Mouse (Mus musculus) spleen, postnatal 10 days (tissue): ENCODE results near the gene Asb15.

Source experiments
- DNase-seq, 2 experiments: peaks; one replicate each; pipeline ENCODE4 v3.0.0; 2021 to 2022; ENCODE audit warnings: low spot score in 2 of 2

Asb15 gene

GRCm38 (mm10) chr6:24564886-24565285 is 36.9 kb downstream of the Asb15 start:
- DNase-seq, result no peak

GRCm38 (mm10) chr6:24568963-24569362 is 41.0 kb downstream of the Asb15 start:
- DNase-seq, result no peak

- no peak for DNase-seq
Measured at GRCm38 (mm10) chr6:24569711-24570110, 41.8 kb downstream of the Asb15 start.

- DNase-seq, result no peak
Measured at GRCm38 (mm10) chr6:24570278-24570677, 42.3 kb downstream of the Asb15 start.

- DNase-seq, result no peak
Measured at GRCm38 (mm10) chr6:24571126-24571525, 43.2 kb downstream of the Asb15 start.

GRCm38 (mm10) chr6:24572431-24572830 is 44.5 kb downstream of the Asb15 start:
- no peak for DNase-seq

- DNase-seq, result no peak
Measured at GRCm38 (mm10) chr6:24573319-24573718, 45.4 kb downstream of the Asb15 start.

GRCm38 (mm10) chr6:24583456-24583855 is 55.5 kb downstream of the Asb15 start:
- DNase-seq, result no peak

GRCm38 (mm10) chr6:24585431-24586310 is 57.7 kb downstream of the Asb15 start:
- no peak for DNase-seq

GRCm38 (mm10) chr6:24586885-24587284 is 58.9 kb downstream of the Asb15 start:
- no peak for DNase-seq

- no peak for DNase-seq
Measured at GRCm38 (mm10) chr6:24590282-24590681, 62.3 kb downstream of the Asb15 start.

GRCm38 (mm10) chr6:24591525-24592218 is 63.7 kb downstream of the Asb15 start:
- no peak for DNase-seq

GRCm38 (mm10) chr6:24597500-24597899 is 69.6 kb downstream of the Asb15 start, which contains the start of gene Lmod2:
Gene Lmod2 (plus strand): TSS chr6:24597762.
- DNase-seq, result no peak

GRCm38 (mm10) chr6:24599179-24599578 is 71.2 kb downstream of the Asb15 start:
- no peak for DNase-seq

- DNase-seq, result no peak
Measured at GRCm38 (mm10) chr6:24599639-24600038, 71.7 kb downstream of the Asb15 start.

GRCm38 (mm10) chr6:24600134-24600533 is 72.2 kb downstream of the Asb15 start:
- DNase-seq, result no peak

GRCm38 (mm10) chr6:24600726-24601125 is 72.8 kb downstream of the Asb15 start:
- no peak for DNase-seq

GRCm38 (mm10) chr6:24601668-24602067 is 73.7 kb downstream of the Asb15 start:
- no peak for DNase-seq

- no peak for DNase-seq
Measured at GRCm38 (mm10) chr6:24602351-24602750, 74.4 kb downstream of the Asb15 start.

GRCm38 (mm10) chr6:24602993-24603392 is 75.0 kb downstream of the Asb15 start:
- DNase-seq, result no peak

GRCm38 (mm10) chr6:24604289-24604688 is 76.3 kb downstream of the Asb15 start:
- DNase-seq, result no peak

GRCm38 (mm10) chr6:24605631-24606030 is 77.7 kb downstream of the Asb15 start:
- no peak for DNase-seq

- no peak for DNase-seq
Measured at GRCm38 (mm10) chr6:24606512-24606911, 78.6 kb downstream of the Asb15 start.
